Mouse (Mus musculus) right cerebral cortex, adult 18-20 months (tissue): ENCODE measurements around the gene Tmem208.

Experiments
- DNase-seq: peaks from one replicate; pipeline ENCODE4 v3.0.0; 2022; ENCODE audit warnings: mixed read lengths

Tmem208 gene

GRCm38 (mm10) chr8:105359208-105359607 is 33.1 kb downstream of the Tmem208 start:
- no peak for DNase-seq

GRCm38 (mm10) chr8:105359646-105360045 is 33.5 kb downstream of the Tmem208 start:
- DNase-seq = no peak

DNA sequence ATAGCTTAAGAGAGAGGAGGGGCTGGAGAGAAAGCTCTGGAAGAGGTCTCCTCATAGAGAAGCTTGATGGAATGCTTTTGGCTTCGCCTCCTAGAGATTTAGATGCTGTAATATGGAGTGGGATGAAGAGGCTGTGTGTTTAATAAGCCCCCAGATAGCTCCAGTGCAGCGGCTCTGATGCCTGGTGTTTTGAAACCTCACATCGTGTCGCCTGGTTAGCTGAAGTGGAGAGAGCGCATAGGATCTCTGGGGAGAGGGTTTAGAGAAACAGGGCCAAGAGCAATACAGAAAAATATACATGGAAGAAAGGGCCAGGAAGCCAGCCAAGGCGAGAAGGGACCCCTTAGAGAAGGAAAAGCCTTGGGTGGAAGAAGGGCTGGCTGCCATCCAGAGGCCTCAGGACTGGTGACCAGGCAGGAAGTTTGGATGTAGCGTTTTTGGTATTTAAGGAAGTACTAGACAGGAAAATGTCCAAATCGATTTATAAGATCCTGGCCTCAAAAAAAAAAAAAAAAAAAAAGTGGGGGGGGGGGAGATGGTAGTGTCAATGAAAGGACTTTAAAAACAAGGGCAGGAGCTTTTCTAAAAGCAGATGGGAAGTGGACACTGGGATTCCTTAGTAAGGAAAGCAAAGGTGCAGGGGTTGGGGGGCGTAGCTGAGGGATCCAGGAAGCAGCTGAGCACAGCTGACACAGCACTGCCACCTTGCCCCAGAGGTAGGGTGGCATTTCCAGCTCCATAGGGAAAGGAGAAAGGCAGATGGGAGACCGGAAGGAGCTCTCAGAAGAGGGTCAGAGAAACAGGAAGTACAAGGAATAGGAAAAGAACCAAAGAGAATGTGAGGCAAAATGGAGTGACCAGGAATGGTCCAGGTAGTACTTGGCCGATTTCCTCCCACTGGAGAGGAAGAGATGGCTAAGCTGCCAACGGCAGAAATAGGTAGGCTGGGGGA is 35.9 kb downstream of the Tmem208 start:
- no peak for DNase-seq

GRCm38 (mm10) chr8:105367107-105367506 is 41.0 kb downstream of the Tmem208 start:
- DNase-seq = no peak

GRCm38 (mm10) chr8:105372473-105372872 is 46.3 kb downstream of the Tmem208 start:
- DNase-seq = no peak

DNA sequence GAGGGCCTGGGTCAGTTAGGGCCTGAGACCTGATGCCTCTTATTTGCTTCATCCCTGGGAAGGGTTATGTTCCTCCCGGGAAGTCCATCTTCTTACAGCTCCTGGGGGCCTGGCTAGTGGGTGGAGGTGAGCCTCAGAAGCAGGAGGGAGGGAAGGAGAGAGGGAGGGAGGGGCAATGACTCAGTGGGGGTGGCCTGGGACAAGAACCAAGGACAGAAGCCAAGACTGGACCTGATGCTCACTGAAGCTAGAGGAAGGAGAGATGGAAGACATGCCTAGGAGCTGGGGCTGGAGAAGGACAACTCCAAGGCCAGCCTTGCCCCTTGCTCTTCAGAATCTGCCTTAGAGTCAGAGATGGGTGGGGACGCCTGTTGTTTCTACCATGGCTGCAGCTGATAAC is 46.9 kb downstream of the Tmem208 start, which contains the start of gene Plekhg4:
TSS of gene Plekhg4 (plus strand) at position 243 of the 400 bp plus-strand sequence.
- DNase-seq = no peak

- no peak for DNase-seq
Observed at GRCm38 (mm10) chr8:105374513-105374966, 48.4 kb downstream of the Tmem208 start.

DNA sequence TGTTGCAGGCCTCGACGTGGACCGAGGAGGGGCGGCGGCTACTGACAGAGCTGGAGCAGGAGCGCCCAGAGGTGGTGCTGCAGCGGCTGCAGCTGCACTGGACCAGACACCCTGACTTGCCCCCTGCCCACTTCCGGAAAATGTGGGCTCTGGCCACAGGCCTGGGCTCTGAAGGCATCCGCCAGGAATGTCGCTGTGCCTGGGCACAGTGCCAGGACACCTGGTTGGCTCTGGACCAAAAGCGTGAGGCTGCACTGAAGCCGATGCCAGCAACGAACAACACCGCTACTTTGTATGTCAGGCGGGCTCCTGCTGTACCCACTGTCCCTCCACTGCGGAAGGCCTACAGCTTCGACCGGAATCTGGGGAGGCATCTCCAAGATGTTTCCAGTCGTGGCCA is 52.5 kb downstream of the Tmem208 start:
- no peak for DNase-seq

DNA sequence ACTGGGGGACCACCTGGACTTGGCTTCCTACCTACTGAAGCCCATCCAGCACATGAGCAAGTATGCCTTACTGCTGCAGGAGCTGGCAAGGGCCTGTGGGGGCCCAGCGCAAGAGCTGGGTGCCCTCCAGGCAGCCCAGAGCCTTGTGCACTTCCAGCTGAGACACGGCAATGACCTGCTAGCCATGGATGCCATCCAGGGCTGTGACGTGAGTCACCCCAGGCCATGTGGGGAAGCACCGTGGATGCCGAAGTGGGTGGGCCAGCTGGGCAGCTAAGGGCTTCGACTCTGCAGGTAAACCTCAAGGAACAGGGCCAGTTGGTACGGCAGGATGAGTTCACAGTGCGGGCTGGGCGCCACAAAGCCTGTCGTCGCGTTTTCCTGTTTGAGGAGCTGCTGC is 54.2 kb downstream of the Tmem208 start:
- no peak for DNase-seq

DNA sequence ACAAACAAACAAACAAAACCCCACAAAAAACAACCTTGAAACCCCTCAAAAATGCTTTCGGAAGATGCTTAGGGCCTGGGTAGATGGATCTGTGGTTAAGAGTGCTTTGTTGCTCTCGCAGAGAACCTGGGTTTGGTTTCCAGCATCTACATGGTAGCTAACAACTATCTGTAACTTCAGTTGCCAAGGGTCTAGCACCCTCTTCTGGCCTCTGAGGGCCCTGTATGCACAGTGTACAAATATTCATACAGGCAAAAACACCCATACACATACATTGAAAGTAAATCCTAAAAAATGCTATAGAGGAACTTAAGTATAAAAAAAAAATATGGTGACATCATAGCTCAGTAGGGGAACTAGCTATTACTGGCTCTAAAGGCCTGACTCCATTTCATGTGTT is 57.9 kb downstream of the Tmem208 start:
- DNase-seq = no peak
